Mouse (Mus musculus) kidney, postnatal 25 days (tissue): Measurements from ENCODE around the gene Ccdc183.

Source experiments
- DNase-seq, 2 experiments: peaks; one replicate each; pipeline ENCODE4 v3.0.0; 2021; ENCODE audit warnings: mixed read lengths in 2 of 2

Gene Ccdc183

GRCm38 (mm10) chr2:25577951-25578795 is 39.3 kb downstream of the Ccdc183 start:
- peak in 1 of 2 experiments; percentile 52 for DNase-seq

DNA sequence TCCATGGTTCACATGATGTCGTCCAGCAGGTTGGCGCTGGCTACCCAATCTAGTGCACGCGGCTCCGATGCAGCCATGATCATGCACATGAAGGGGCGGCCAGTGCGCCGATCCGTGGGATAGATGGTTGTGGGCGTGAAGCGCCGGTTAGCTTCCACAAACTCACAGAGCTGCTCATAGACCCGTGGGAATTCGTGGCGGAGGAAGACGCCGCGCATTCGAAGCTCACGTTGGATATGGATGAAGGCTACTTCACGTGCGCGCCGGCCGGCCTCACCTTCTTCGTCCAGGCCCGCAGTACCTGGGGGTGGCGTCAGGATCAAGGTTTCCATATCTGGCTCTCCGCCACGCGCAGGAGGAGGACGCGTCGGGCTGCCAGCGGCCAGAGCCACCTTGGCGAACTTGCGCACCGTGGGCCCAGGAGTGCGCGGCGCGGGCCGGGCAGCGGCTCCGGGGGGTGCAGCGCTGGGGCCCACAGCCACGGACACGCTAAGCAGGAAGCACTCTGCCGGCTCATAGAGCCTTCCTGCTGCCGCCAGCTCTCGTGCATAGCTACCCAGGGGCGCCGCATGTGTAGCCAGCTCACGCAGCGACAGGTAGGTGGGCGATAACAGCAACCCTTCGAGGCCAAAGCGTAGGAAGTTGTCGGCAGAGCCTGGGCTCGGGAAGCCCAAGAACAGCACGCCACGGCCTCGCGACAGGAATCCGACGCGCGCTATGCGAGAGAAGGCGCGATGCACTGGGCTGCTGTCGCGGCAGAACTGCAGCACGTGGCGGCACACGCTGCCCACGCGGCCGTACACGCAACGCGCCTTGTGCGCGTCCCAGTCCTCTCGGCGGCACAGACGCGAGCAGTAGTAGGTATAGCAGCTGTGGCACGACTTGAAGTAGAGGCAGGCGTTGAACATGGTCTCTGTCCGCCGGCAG is 40.2 kb downstream of the Ccdc183 start:
- DNase-seq: no peak

DNA sequence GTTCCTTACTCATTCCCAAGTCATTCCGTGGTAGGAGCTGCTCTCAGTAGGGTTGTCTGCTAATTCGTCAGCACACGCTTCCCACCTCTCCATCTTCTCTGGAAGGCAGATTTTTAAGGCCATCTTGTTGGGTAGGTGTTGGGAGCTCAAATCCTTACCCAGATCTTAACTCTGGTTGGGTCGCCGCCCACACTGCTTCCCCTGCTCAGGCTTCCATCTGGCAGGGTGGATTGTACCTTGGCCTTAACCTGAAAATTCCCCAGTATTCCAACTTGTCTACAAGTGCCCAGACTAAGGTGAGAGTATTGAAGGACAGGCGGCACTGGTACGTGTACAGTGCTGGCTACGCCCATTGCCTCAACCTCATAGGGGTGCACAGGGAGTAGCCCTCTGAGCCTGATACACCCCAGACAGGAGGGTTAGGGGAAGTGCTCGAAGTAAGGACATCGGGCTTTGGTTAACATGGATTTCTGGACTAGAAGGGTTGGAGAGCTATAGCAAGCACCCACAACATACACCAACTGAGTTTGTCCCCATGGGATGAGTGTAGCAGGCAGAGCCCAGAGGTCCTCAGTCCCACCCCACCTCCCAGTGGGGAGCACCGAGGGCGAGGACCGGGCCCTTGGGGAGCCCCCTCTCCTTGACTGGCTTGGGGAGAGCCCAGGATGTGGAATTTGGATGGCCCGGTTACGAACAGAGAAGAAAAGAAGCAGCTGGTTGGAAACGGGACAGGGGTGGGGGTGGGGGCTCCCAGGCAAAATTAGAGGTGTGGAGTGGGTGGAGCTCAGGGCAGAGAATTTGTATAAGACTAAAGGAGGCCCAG is 41.2 kb downstream of the Ccdc183 start:
- no peak for DNase-seq

GRCm38 (mm10) chr2:25575432-25576027 is 41.9 kb downstream of the Ccdc183 start:
- peak; percentile 46 to 71 for DNase-seq

DNA sequence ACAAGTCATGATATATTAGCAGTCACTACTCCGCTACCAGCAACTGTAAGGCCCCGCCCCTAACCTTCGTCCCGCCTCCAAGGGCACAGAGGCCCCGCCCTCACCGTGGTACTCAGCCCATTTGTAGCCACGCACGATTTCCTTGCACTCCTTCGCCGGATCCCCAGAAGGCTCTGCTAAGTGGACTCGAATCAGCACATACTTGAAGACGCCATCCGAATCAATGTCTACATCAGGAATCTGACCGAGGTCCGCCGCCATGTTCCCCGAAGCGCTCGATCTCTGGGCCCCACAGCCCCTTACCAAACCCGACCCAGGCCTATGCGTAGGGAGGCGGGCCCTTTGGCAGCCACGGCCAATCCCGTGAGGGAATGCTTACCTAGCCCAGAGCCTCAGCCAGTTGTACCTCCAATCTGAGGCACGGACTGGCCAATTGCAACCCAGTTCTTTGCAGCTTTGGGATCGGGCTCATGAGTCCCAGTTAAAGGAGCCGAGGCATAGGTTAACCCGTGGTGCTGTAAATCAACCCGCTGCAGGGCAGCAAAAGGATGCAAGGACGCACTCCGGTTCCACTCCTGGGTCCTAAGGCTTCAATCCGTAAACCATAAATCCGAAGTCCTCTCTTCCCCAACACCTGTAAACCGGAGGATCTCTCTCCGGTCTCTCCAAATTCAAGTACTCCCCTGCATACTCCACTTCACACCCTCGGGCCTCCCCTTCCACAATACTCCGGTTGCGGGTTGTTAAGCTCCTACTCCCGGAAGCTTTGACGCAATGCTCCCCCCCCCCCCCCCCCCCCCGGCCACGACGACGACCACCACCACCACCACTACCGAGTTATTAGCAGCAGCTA is 42.7 kb downstream of the Ccdc183 start, which contains the start of the genes Mamdc4 and Phpt1:
TSS of gene Mamdc4 (minus strand) at position 267 of the 853 bp plus-strand sequence.
TSS of gene Phpt1 (minus strand) at position 646 of the 853 bp plus-strand sequence.
- peak; percentile 98 to 99 for DNase-seq

DNA sequence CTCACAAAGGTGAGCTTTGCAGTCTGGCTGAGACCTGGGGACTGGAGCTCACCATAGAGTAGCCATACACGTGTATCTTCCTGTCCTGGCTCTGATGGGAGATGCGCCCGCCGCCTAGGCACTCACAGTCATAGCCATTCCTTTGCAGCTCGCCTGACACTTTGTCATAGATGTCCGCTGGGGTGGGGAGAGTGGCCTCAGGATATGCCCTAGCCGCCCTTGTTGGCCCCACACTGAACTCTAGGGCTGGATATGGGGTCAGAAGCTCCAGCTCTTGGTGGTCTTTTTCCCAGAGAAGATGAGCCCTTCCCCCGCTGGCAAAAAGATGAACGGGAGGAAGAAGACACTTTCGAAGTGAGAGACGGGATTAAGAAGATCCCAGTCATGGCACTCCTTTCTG is 43.3 kb downstream of the Ccdc183 start:
- DNase-seq: no peak

GRCm38 (mm10) chr2:25573068-25573467 is 44.4 kb downstream of the Ccdc183 start:
- DNase-seq: no peak

GRCm38 (mm10) chr2:25571221-25571620 is 46.3 kb downstream of the Ccdc183 start:
- DNase-seq: no peak

DNA sequence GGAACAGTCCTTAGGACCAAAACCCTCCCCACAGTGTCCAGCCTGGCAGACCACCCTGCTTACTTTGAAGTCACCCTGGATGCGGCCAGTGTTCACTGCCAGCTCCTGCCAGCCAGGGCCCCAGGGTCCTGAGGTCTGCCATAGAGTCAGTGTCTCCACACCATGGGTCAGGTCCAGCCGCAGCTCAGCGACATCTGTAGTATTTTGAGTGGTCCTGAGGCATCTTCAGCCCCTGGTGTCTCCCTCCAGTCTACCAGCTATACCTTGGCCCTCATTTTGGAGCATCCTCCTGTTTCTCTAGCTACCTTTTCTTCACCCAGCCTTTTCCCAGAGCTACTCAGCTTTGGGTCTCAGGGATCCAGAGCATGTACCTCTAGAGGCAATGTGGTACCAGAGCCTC is 48.2 kb downstream of the Ccdc183 start:
- peak in 1 of 2 experiments; percentile 35 for DNase-seq

GRCm38 (mm10) chr2:25568473-25569019 is 48.9 kb downstream of the Ccdc183 start:
- DNase-seq: peak in 1 of 2 experiments; percentile 48

GRCm38 (mm10) chr2:25566558-25566957 is 50.9 kb downstream of the Ccdc183 start:
- DNase-seq: peak in 1 of 2 experiments; percentile 38

- peak in 1 of 2 experiments; percentile 33 for DNase-seq
Observed at GRCm38 (mm10) chr2:25565741-25566140, 51.7 kb downstream of the Ccdc183 start.

DNA sequence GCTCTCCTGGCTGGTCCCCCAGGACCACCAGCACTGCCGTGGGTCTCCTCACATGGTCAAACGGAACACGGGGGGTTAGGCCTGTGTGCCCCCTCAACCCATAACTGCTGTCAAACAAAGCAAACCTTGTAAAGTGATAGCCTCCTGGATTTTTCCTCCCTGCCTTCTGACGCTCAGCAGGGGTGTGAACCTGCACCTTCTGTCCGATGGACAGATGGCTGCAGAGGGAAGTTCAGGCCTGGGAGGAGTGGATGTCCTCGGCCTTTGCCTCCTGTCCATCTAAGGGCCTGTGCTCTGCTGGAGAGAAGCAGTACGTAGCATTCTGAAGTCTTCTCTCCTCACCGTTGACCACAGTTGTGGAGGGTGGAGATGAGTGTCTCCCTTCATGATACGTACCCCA is 55.5 kb downstream of the Ccdc183 start:
- no peak for DNase-seq

- DNase-seq: peak in 1 of 2 experiments; percentile 43
Observed at GRCm38 (mm10) chr2:25560551-25560950, 56.9 kb downstream of the Ccdc183 start.

DNA sequence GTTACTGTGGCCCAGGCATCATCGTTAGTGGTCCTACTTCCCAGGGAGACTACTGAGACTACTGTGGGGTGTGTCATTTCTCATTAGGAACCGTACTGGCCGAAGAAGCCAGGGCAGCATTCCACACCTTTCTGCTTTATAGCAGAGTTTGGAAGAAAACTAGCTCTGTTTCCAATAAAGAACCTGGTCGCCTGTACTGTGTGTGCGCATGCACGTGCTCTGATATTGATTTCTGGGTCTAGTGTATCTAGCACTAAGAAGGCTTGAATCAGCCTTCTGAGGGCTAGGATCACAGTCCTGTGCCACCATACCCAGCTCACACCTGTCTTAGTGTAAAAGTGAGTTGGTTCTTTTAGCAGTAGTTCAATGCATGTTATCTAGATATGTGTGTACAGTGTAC is 58.7 kb downstream of the Ccdc183 start:
- DNase-seq: peak in 1 of 2 experiments; percentile 22
